Mouse (Mus musculus): ENCODE measurements around the gene Pcgf6. TPM values are rescaled to one million over a fixed set of nuclear protein-coding genes. Genes with fewer than 3 reads are reported as not detected.

Pcgf6 gene
- polyA plus RNA-seq, 1 experiment from 2014 or later: 31.6 TPM

DNA sequence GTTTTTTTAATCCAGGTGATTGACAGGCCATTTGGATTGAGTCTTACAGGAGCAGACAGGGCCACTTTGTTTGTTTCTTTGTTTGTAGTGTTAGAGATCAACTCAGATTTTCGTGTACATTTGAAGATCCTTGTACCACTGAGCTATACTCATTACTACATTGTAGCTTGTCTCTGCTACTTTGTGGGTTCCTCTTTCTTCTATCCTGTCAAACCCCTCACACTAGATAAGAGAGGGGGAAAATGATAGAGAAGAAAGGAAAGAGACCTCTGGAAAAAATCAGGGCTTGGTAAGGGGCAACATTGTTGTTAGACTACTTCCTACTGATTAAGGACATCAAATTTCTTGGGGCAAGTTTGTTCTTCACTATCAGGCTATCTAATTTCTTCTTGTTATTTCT lies 7.0 kb upstream of the Pcgf6 start:
- Histone ChIP-seq H3K4me2 (replicated peaks; ENCODE audit: low read depth, low read length) (no peak overlapping the region), H3K4me3 (ENCODE audit: low read depth, low read length) (no peak overlapping the region), H3K4me1 (replicated peaks; ENCODE audit: control insufficient read depth, insufficient read depth, low read length) (no peaks in the 10 kb centered on the region), H3K36me3 (ENCODE audit: control insufficient read depth, insufficient read depth, low read length) (no peaks in the 10 kb centered on the region), H3K27ac (ENCODE audit: low read depth, low read length) (no peak overlapping the region), H3K9ac (ENCODE audit: low read depth, low read length) (no peak overlapping the region), H3K9me3 (ENCODE audit: control insufficient read depth, low read length) (no peaks in the 10 kb centered on the region), H3K27me3 (ENCODE audit: control insufficient read depth, insufficient read depth, low read length) (no peaks in the 10 kb centered on the region)
- DNase-seq (ENCODE audit: low spot score) (no peak), ATAC-seq (ENCODE audit: low FRiP score) (no peak)
- WGBS: 72% methylated on average over 1 of the region's 1 CpGs

DNA sequence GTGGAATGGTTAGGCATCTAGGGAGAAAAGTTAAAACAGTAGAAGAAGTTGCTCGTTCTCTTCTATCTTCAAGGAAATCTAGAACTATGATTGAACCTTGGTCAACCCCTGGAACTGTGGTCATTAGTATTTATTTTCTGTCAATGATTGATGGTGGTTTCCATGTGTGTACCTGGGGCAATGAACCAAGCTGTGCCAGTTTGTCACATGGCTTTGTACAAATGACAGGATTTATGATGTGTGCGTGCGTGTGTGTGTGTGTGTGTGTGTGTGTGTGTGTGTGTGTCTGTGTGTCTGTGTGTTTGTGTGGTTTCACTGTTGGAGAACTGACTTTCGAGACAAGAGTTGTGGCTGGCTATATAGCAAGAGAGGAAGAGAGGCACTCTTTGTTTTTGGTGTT lies 2.8 kb upstream of the Pcgf6 start:
- H3K36me3 ChIP-seq (ENCODE audit: control insufficient read depth, insufficient read depth, low read length): no peaks in the 10 kb centered on the region
- H3K4me1 ChIP-seq (replicated peaks; ENCODE audit: control insufficient read depth, insufficient read depth, low read length): no peaks in the 10 kb centered on the region
- no peak overlapping the region for H3K4me3 ChIP-seq (ENCODE audit: low read depth, low read length)
- ATAC-seq (ENCODE audit: low FRiP score) (no peak), DNase-seq (ENCODE audit: low spot score) (no peak)
- H3K27ac ChIP-seq (ENCODE audit: low read depth, low read length): no peak overlapping the region
- no peak overlapping the region for H3K4me2 ChIP-seq (replicated peaks; ENCODE audit: low read depth, low read length)
- no peaks in the 10 kb centered on the region for H3K27me3 ChIP-seq (ENCODE audit: control insufficient read depth, insufficient read depth, low read length)
- 87% methylated on average over 4 of the region's 4 CpGs for WGBS
- no peak overlapping the region for H3K9ac ChIP-seq (ENCODE audit: low read depth, low read length)
- no peaks in the 10 kb centered on the region for H3K9me3 ChIP-seq (ENCODE audit: control insufficient read depth, low read length)

DNA sequence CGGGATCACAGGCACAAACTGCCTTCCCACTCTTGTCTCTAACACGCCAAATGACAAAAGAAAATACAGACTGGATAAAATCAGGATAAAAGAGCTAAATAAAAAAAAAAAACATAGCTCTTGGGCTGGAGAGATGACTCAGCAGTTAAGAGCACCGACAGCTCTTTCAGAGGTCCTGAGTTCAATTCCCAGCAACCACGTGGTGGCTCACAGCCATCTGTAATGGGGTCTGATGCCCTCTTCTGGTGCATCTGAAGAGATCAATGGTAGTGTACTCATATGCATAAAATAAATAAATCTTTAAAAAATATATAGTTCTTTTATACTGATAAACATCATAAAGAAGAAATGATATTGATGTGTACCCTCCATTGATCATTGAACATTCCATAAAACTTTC lies 2.2 kb upstream of the Pcgf6 start:
- Histone ChIP-seq H3K36me3 (ENCODE audit: control insufficient read depth, insufficient read depth, low read length) (no peaks in the 10 kb centered on the region), H3K9me3 (ENCODE audit: control insufficient read depth, low read length) (no peaks in the 10 kb centered on the region), H3K9ac (ENCODE audit: low read depth, low read length) (no peak overlapping the region), H3K4me2 (replicated peaks; ENCODE audit: low read depth, low read length) (no peak overlapping the region), H3K27ac (ENCODE audit: low read depth, low read length) (no peak overlapping the region), H3K4me1 (replicated peaks; ENCODE audit: control insufficient read depth, insufficient read depth, low read length) (no peaks in the 10 kb centered on the region), H3K27me3 (ENCODE audit: control insufficient read depth, insufficient read depth, low read length) (no peaks in the 10 kb centered on the region), H3K4me3 (ENCODE audit: low read depth, low read length) (no peak overlapping the region)
- ATAC-seq (ENCODE audit: low FRiP score): no peak
- 81% methylated on average over 4 of the region's 4 CpGs for WGBS
- DNase-seq (ENCODE audit: low spot score): no peak

DNA sequence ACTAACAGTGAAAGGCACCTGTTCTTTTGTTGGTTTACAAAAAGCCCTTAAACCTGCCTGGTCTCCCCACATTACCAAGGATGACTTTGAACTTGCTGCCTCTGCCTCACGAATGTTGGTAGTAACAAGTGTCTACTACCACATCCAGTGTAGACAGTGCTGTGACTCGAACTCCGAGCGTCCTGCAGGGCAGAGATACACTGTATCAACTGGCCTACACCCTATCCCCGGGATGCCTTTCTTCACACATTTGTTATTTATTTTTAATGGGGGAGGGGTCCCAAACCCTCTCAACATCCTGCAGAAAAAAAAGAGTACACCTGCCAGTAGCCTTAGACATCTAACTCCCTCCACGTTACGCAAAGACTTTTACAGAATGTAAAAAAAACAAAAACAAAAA lies 866 bp downstream of the Pcgf6 start:
- peak overlapping the region; percentile 74 for H3K9ac ChIP-seq (ENCODE audit: low read depth, low read length)
- no peaks in the 10 kb centered on the region for H3K9me3 ChIP-seq (ENCODE audit: control insufficient read depth, low read length)
- peak overlapping the region; percentile 88 for H3K27ac ChIP-seq (ENCODE audit: low read depth, low read length)
- no peaks in the 10 kb centered on the region for H3K4me1 ChIP-seq (replicated peaks; ENCODE audit: control insufficient read depth, insufficient read depth, low read length)
- no peak for ATAC-seq (ENCODE audit: low FRiP score)
- peak overlapping the region; percentile 75 for H3K4me3 ChIP-seq (ENCODE audit: low read depth, low read length)
- no peaks in the 10 kb centered on the region for H3K36me3 ChIP-seq (ENCODE audit: control insufficient read depth, insufficient read depth, low read length)
- H3K4me2 ChIP-seq (replicated peaks; ENCODE audit: low read depth, low read length): peak overlapping the region; percentile 71
- H3K27me3 ChIP-seq (ENCODE audit: control insufficient read depth, insufficient read depth, low read length): no peaks in the 10 kb centered on the region
- DNase-seq (ENCODE audit: low spot score): no peak
- 7% methylated on average over 7 of the region's 7 CpGs for WGBS

DNA sequence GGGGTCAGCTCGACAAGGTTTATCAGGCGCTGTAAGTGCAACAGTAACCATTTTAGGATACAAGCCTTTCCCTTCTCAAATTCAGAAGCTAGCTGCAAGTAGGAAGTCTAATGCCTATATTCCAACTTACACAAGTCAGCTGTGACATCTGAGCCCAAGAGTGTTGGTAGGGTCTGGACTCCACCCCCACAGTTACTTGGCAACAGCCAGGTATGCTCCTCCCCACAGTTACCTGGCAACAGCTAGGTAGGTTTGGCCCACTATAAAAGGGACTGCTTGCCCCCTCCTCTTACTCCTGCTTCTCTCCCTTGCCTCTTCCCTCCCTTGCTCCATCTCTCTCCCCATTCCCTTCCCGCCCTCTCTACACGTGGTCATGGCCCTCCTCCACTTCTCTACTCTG lies 1.6 kb downstream of the Pcgf6 start:
- H3K27me3 ChIP-seq (ENCODE audit: control insufficient read depth, insufficient read depth, low read length): no peaks in the 10 kb centered on the region
- 74% methylated on average over 4 of the region's 4 CpGs for WGBS
- H3K27ac ChIP-seq (ENCODE audit: low read depth, low read length): no peak overlapping the region
- H3K9me3 ChIP-seq (ENCODE audit: control insufficient read depth, low read length): no peaks in the 10 kb centered on the region
- ATAC-seq (ENCODE audit: low FRiP score) (no peak), DNase-seq (ENCODE audit: low spot score) (no peak)
- H3K4me2 ChIP-seq (replicated peaks; ENCODE audit: low read depth, low read length): peak overlapping the region; percentile 14; the same call in 1 of the 2 replicates
- H3K4me3 ChIP-seq (ENCODE audit: low read depth, low read length): no peak overlapping the region
- no peaks in the 10 kb centered on the region for H3K4me1 ChIP-seq (replicated peaks; ENCODE audit: control insufficient read depth, insufficient read depth, low read length)
- no peak overlapping the region for H3K9ac ChIP-seq (ENCODE audit: low read depth, low read length)
- no peaks in the 10 kb centered on the region for H3K36me3 ChIP-seq (ENCODE audit: control insufficient read depth, insufficient read depth, low read length)

DNA sequence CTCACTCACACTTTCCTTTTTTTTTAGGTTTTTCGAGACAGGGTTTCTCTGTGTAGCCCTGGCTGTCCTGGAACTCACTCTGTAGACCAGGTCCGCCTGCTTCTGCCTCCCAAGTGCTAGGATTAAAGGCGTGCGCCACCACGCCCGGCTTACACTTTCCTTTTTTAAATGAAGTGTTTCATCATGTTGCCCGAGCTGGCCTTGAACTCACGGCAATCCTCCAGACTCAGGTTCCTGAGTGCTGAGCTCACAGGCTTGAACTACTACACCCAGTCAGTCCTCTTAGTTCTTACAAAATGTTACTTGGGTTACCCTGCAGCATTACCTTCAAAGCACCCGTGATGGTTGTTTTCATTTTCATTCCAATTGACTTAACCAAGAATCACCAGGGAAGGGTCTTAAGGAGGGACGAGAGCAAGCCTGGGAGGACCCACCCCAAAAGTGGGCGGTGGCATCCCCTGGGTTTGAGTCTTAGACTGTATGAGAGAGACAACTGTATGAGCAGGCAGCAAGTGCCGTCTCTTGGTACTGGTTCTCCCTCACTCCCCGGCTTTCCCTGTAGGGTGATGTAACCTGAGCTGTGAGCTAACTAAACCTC lies 3.4 kb downstream of the Pcgf6 start:
- Histone ChIP-seq H3K9ac (ENCODE audit: low read depth, low read length) (no peak overlapping the region), H3K27me3 (ENCODE audit: control insufficient read depth, insufficient read depth, low read length) (no peaks in the 10 kb centered on the region), H3K4me1 (replicated peaks; ENCODE audit: control insufficient read depth, insufficient read depth, low read length) (no peaks in the 10 kb centered on the region), H3K4me2 (replicated peaks; ENCODE audit: low read depth, low read length) (no peak overlapping the region), H3K9me3 (ENCODE audit: control insufficient read depth, low read length) (no peaks in the 10 kb centered on the region), H3K36me3 (ENCODE audit: control insufficient read depth, insufficient read depth, low read length) (no peaks in the 10 kb centered on the region), H3K4me3 (ENCODE audit: low read depth, low read length) (no peak overlapping the region), H3K27ac (ENCODE audit: low read depth, low read length) (no peak overlapping the region)
- no peak for DNase-seq (ENCODE audit: low spot score)
- ATAC-seq (ENCODE audit: low FRiP score): no peak
- 88% methylated on average over 13 of the region's 13 CpGs for WGBS

DNA sequence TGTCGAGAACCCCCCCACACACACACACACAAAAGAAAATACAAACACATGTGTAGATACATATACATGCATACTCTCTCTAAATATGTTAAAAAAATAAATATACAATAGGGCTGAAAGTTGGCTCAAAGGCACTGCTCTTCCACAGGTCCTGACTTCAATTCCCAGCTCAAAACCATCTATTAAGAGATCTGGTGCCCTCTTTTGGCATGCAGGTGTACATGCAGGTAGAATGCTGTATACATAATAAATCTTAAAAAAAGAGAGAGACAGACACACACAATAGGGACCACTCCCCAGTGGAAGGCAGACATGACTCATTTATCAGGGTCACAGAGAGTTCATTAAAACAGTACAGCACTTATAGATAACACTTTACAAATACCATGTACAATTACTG lies 4.4 kb downstream of the Pcgf6 start:
- ATAC-seq (ENCODE audit: low FRiP score) (no peak), DNase-seq (ENCODE audit: low spot score) (no peak)
- Histone ChIP-seq H3K27ac (ENCODE audit: low read depth, low read length) (no peak overlapping the region), H3K36me3 (ENCODE audit: control insufficient read depth, insufficient read depth, low read length) (no peaks in the 10 kb centered on the region), H3K27me3 (ENCODE audit: control insufficient read depth, insufficient read depth, low read length) (no peaks in the 10 kb centered on the region), H3K9ac (ENCODE audit: low read depth, low read length) (no peak overlapping the region), H3K9me3 (ENCODE audit: control insufficient read depth, low read length) (no peaks in the 10 kb centered on the region), H3K4me2 (replicated peaks; ENCODE audit: low read depth, low read length) (no peak overlapping the region), H3K4me1 (replicated peaks; ENCODE audit: control insufficient read depth, insufficient read depth, low read length) (no peaks in the 10 kb centered on the region), H3K4me3 (ENCODE audit: low read depth, low read length) (no peak overlapping the region)
- 100% methylated on average over 1 of the region's 1 CpGs for WGBS

DNA sequence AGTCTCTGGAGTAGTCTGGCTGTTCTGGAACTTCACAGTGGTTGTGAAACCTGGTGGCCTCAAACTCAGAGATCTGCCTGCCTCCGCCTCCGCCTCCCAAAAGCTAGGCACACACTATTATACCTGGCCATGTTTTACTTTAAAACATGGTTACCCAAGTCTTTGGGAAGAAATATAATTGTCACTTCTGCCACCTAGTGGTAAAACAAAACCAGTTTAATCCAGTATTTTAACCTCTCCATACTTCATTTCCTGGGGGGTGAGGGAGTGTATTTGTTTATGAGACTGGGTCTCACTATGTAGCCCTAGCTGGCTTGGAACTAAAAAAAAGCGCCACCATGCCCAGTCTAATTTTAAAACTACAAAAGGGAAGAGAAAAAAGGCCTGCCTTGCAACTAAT lies 7.1 kb downstream of the Pcgf6 start:
- Histone ChIP-seq H3K4me3 (ENCODE audit: low read depth, low read length) (no peak overlapping the region), H3K4me2 (replicated peaks; ENCODE audit: low read depth, low read length) (no peak overlapping the region), H3K4me1 (replicated peaks; ENCODE audit: control insufficient read depth, insufficient read depth, low read length) (no peaks in the 10 kb centered on the region), H3K27ac (ENCODE audit: low read depth, low read length) (no peak overlapping the region), H3K36me3 (ENCODE audit: control insufficient read depth, insufficient read depth, low read length) (no peaks in the 10 kb centered on the region), H3K9me3 (ENCODE audit: control insufficient read depth, low read length) (no peaks in the 10 kb centered on the region), H3K27me3 (ENCODE audit: control insufficient read depth, insufficient read depth, low read length) (no peaks in the 10 kb centered on the region), H3K9ac (ENCODE audit: low read depth, low read length) (no peak overlapping the region)
- ATAC-seq (ENCODE audit: low FRiP score) (no peak), DNase-seq (ENCODE audit: low spot score) (no peak)
- WGBS: 87% methylated on average over 3 of the region's 3 CpGs

DNA sequence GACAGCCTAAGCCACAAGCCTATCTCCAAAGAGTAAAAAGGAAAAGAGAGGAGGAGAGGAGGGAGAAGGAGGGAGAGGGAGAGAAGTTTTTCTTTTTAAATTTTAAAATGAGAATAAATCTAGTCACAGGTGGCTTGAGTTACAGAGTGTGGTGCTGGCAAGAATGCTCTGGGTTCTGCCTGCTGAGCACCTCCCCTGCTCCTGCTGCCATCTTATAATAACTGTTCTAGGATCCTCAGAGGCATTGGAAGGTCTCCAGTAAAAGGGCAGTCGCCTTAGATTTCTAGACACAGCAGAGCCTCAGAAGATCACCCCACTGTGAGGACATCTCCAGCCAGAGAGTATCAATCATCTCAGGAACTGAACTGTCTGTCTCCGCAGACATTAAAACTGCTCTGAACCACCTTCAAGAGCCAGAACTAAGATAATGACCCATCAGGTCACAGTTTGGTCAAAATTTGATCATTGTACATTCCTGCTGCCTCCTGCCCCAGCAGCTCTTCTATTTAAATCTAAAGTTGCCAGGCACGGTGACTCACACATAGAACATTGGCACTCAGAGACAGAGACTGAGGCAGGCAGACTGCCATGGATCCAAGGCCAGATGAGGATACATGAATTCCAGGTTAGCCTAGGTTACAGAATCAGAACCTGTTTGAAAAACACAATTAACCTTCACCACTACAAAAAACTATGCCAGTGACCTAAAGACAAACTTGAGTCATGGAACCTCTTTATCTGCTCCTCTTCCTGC lies 9.8 kb downstream of the Pcgf6 start:
- Histone ChIP-seq H3K4me3 (ENCODE audit: low read depth, low read length) (no peak overlapping the region), H3K9ac (ENCODE audit: low read depth, low read length) (no peak overlapping the region), H3K4me2 (replicated peaks; ENCODE audit: low read depth, low read length) (no peak overlapping the region), H3K4me1 (replicated peaks; ENCODE audit: control insufficient read depth, insufficient read depth, low read length) (no peaks in the 10 kb centered on the region), H3K9me3 (ENCODE audit: control insufficient read depth, low read length) (no peaks in the 10 kb centered on the region), H3K27me3 (ENCODE audit: control insufficient read depth, insufficient read depth, low read length) (no peaks in the 10 kb centered on the region), H3K36me3 (ENCODE audit: control insufficient read depth, insufficient read depth, low read length) (peaks cover 3% of the 10 kb centered on the region; the same call in 1 of the 2 replicates), H3K27ac (ENCODE audit: low read depth, low read length) (no peak overlapping the region)
- WGBS: 92% methylated on average over 3 of the region's 3 CpGs
- no peak for ATAC-seq (ENCODE audit: low FRiP score)
- DNase-seq (ENCODE audit: low spot score): no peak

Data from hindbrain, embryonic 11.5 days (tissue).